Mouse (Mus musculus) adrenal gland, adult 18-20 months (tissue): ENCODE data around the gene Me3. TPM values are rescaled to one million over a fixed set of nuclear protein-coding genes. Genes with fewer than 3 reads are reported as not detected.

Experiments
- DNase-seq, 2 experiments: peaks; one replicate each; pipeline ENCODE4 v3.0.0; 2021 to 2022; ENCODE audit warnings: low spot score in 2 of 2
- total RNA-seq, 2 experiments: library from RNA; stranded (reverse); gene quantifications; 1 replicate in 1 of 2; 2 replicates in 1 of 2; pipeline ENCODE4 v1.2.3; 2021

Gene Me3
- total RNA-seq, 2 experiments from 2014 or later: 19.6 to 23.5 TPM

- no peak for DNase-seq
Measured at GRCm38 (mm10) chr7:89664197-89664596, 32.0 kb downstream of the Me3 start.

GRCm38 (mm10) chr7:89666361-89666760 is 34.2 kb downstream of the Me3 start:
- DNase-seq: no peak

DNA sequence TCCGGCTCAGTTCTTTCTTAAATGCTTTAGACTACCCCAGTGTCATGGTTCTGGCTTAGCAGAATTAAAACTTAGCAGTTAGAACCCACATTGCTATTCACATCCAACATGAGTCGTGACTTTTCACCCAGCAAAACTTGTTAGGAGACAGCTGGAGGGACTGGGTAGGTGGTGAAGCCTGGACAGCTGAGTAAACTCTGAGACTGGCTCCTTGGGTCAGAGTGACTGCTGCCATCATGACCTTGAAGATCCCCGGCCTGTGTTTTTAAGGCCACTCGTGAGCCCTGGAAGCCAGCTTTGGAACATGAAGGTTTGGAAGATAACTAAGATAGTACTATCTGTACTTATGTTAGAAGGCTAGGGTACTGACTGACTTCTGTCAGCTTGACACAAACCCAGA is 35.4 kb downstream of the Me3 start:
- no peak for DNase-seq

DNA sequence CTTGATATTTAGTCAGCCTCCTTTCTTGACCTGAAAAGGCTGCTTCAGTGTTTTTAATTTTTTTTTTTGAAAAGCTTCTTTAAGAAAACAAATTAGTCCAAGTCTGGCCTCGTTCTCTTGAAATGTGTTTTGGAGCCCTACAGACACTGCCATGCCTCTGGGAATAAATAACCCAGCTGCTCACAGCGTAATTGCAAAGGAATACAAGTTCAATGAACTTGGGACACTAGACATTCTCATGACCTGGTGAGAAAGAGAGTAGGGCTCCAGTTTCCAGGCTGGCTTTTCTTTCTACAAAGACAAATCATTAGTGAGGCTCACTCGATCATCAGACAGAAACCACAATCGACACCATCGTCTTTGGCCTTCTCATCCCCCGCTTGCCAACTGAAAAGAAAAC is 37.3 kb downstream of the Me3 start:
- DNase-seq: no peak

GRCm38 (mm10) chr7:89671104-89671831 is 39.1 kb downstream of the Me3 start:
- DNase-seq: no peak

DNA sequence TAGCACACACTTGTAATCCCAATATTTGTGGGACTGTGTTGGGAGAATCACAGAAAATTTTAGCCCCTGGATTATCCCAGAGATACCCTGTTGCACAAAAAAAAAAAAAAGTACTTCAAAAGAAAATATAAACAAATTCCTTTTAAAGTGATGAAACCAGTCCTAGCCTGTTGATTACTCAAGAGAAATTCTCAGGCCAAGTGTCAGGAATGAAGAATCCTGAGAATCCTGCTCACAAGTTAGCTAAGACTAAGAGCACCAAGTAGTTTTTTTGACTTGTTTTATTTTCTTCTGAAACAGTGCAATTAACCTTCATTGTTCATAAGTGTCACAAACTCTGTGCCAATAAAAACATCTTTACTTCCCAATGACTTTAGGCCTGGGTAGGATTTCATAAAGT is 44.0 kb downstream of the Me3 start:
- DNase-seq: no peak

DNA sequence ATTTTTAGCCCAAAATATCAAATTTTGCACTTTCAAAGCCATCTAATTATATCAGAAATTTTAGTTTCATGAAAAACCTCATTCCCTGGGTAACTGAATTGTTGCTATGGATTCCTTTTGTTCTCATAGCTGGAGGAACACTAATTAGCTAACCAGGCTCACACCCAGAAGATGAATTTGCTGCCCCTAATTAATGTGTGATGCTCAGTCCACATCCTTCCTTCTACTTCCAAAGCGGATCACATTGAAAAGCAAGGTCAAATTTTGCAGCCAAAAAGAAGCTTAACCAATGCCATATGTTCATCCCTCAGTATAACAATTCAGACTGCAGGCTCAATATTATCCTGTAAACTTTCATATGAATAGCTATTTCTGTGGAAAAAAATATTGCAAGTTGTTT is 45.7 kb downstream of the Me3 start:
- no peak for DNase-seq

DNA sequence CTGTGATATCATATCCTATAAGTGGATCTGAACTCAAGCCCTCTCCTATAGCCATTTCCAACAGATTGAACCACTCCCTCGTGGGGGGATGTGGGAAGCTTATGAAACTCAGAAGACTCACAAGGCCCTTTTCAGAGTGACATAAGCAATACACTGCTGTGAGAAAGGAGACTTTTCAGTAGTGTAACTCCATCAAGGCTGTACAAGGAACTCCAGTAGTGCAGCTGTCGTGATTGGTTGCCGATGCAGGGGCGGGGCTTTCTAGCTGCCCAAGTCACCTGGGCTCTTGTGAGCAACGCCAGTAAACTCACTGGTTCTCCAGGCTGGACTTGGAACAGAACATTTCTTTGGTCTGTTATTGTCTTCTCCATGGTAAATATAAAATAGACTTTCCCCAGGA is 46.5 kb downstream of the Me3 start:
- DNase-seq: no peak

DNA sequence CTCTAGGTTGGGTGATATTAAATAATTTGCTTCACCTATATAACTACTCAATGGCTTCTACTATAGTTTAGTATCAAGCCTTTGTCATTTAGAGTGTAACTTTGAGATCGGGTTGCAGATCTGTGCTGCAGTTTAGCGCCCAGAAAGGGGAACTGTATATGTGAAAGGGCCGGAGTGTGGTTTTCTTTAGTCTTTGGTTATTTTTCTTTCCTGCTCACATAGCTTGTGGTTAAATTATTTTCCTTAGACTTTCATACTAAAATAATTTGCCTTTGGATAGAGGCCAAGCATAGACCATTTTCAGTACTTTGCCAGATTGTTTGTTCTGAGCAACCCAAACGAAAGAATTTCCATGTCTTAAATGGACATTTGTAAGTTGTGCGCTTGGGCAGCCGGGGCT is 46.9 kb downstream of the Me3 start:
- DNase-seq: no peak

DNA sequence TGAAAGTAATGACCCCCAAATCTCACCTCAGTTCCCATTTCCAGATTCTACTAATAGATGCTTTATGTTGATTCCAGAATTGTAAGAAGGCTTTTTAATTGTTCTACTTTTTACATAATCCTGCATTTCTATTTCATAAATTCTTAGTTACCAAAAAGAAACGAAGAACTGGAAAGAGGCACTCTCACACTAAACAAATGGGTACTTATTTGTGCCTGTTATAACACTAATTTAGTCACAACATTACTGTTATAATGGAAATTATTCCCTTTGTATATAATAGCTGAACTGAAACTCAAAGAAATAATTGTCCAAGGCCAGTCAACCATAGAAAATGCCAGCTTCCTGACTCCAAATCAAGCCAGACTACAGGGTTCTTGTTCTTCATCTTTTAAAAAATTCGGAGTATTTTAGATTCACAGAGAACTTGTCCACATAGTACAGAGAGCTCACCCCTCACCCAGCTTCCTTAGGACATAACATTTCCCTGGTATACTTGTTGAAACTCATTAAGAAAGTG is 47.5 kb downstream of the Me3 start:
- DNase-seq: no peak

GRCm38 (mm10) chr7:89680891-89681290 is 48.7 kb downstream of the Me3 start:
- no peak for DNase-seq

DNA sequence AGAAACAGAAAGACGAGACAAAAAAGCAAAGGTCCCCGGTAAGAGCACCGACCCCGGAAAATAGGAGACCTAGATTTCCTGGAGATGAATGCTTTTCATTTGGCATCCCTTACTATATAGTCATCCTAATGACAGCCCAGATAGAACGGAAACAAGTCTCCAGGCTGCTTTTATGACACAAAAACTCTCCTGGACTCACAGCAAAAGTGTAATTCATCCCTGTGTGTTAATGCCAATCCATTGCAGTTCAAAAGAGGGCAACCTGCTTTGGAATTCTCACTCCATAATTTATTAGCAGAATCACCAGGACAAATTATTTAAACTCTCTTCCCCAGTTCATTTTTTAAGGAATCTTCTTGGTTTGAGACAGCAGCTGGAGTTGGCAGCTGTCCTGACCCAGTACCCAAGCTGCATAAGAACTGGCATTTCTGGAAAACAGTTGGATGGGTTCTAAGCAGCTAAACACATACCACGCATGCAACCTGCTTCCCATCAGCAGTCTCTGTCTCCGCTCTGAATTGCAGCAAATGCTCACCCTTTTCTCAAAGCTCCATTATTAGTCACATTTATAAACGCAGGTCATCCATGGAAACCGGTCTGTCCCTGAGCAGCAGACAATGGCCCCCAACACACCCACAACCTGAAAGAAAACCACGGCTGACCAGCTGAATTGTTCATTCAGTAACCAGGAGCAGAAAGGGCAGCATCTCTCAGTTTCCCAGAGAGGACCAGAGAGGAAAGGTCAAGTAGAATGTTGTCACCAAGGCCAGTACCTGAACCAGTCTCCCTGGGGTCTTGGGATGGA is 49.7 kb downstream of the Me3 start:
- no peak for DNase-seq

DNA sequence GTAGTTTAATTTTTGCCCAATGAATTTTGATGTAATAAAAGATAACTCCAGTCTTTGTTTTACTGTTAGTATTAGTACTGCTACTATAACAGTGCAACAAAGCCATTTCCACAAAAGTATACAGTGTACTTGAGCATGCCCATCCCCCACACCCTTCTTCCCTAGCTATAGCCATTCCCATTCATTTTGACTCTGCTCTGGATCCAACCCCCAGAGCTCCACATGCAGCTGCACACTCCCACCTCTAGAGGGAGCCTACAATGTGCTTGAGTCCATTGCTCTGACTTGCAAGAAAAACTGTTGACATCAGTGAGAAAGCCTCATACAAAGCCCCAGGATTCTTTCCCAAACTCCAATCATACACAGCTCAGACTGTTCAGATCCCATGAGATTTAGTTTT is 66.0 kb downstream of the Me3 start:
- no peak for DNase-seq

DNA sequence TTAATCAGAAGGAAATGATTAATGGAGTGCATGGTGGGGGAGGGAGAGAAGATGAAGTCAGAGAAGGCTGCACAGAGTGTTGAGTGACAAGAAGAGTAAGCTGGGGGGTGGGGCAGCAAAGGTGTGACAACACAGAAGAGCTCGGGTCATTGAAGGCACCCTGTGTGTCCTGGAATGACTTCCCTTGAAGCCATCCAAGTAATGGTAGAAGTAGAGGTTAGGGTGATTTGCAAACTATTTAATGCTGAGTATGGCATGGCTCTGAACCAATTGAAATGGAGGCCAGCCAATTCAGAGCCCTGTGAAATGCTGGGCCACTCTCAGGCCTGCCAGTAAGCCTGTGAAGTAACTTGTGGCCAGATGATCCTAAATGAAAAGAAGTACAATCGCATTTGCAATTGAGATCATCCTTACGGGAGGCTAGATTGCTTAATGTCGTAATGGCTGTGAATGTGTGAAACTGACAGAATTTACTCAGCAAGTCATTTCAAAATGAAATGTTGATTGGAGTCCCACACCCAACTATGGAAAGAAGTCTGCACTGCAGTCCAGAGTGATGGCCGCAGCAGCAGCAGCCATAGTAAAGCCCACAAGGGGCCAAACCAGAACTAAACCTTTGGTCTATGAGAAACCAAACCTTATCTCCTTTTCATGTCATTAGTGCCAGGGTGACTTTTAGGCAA is 67.6 kb downstream of the Me3 start:
- DNase-seq: no peak

- DNase-seq: no peak
Measured at GRCm38 (mm10) chr7:89700511-89700910, 68.3 kb downstream of the Me3 start.

GRCm38 (mm10) chr7:89710776-89711175 is 78.6 kb downstream of the Me3 start:
- DNase-seq: peak in 1 of 2 experiments; percentile 53

GRCm38 (mm10) chr7:89713059-89713458 is 80.9 kb downstream of the Me3 start:
- DNase-seq: no peak

GRCm38 (mm10) chr7:89716226-89716625 is 84.0 kb downstream of the Me3 start:
- no peak for DNase-seq

DNA sequence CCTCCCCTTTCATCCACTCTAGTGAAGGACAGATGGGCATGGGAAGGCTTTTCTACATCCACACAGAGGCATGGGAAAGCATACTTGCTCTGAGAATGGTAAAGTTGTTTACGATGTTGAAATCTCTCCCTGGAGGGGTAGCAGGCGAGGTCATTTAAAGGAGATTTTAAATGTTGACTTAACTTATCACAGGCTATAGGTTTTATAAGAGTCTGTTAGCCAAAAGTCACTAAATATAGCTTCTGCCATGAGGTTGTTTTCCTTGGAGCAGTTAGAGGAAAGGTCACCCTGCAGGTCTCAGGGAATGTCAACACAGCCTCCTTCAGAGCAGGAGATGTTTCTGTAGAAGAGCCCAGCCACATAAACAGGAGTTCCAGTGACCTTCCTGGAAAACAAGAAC is 85.3 kb downstream of the Me3 start:
- DNase-seq: no peak

GRCm38 (mm10) chr7:89718264-89718663 is 86.1 kb downstream of the Me3 start:
- DNase-seq: no peak

GRCm38 (mm10) chr7:89720256-89720655 is 88.1 kb downstream of the Me3 start:
- DNase-seq: no peak

DNA sequence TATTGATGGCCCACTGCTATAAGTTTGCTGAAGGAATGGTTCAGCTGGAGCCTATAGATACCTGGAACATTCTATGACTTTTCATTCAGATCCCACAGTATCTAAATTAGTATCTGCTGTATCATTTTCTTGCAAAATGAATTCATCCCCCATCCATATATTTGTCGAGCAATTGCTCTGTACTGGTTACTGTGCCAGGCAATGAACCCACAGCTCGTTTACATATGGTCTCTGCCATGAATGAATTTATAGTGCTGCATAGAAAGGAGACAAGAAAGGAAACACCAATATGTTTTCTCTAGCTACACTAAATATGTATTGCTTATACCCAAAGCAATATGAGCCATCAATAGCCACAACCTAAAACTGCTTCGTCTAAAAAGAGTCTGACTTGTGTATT is 94.5 kb downstream of the Me3 start:
- no peak for DNase-seq
